Mouse (Mus musculus) granulocyte monocyte progenitor cell, adult 5-6 weeks (primary cell): ENCODE measurements around the gene Iqschfp. TPM values are rescaled to one million over a fixed set of nuclear protein-coding genes. Genes with fewer than 3 reads are reported as not detected.

Experiments used
- ATAC-seq: replicated peaks from 2 replicates; pipeline ENCODE4 v1.8.0; 2016; ENCODE audit warnings: mild to moderate bottlenecking, moderate TSS enrichment, inconsistent platforms; ENCODE audit not compliant: poor library complexity, severe bottlenecking
- total RNA-seq, 2 experiments: library from RNA; stranded (forward) in 1 of 2; stranded (reverse) in 1 of 2; fragments of 200-712, 200-1000 nt in 1 of 2; fragments of >200 nt in 1 of 2; fragmentation: Nextera tagmentation in 1 of 2; gene quantifications; 2 replicates each; pipeline ENCODE4 v1.2.3; 2014 to 2017

The Iqschfp gene
- total RNA-seq, 2 experiments from 2014 or later, result not detected

- no peak for ATAC-seq
Measured at GRCm38 (mm10) chr3:68483517-68483916, 591.5 kb downstream of the Iqschfp start.

DNA sequence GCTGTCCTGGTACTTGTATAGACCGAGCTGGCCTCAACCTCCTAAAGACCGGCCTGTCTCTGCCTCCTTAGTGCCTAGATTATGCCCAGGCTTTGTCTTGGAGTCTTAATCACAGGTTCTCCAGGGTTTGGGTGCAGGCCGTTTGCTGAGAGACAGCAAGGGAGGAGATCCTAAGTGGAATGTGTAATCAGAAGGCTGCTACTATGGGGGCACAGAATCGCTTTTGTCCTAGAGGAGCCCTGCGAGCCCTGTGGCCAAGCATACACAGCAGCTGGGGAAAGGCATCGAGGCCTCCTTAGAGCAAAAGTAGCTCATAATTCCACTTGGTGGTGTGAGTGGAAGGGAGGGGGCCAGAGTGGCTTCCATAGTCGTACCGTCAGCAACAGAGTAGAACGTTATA is 592.0 kb downstream of the Iqschfp start:
- ATAC-seq, result no peak

DNA sequence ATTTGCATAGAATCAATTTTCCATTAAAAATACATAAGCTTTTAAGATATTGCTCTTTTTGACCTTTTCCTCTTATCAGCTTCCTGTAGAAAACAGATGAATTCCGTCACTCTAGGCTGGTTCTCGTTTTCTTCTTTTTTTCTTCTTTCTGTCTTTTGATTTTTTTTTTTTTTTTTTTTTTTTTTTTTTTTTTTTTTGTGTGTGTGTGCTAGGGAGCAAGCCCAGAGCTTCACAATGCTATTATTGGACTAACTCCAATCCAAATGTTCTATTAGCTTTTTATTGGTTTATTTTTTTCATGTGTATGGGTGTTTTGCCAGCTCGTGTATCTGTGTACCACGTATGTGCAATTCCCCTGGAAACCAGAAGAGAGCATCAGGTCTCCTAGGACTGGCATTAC is 592.5 kb downstream of the Iqschfp start:
- no peak for ATAC-seq

DNA sequence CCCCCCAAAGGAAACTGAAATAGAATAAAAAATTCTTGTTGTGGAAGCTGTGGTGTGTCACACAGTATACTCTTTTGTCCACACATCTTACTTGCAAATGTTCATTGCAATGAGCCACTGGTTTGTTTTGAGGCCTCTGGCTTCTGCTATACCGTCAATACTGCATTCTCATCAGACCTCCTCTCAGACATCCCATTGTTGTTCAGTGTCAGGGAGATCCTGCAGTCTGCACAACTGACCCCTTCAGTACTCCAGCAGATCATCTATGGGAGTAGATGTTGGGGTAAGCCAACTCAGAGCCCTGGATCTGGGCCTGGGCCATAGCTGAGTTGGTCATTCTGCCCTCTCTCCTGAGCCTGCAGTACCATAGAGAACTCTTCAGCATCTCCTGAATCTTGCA is 595.6 kb downstream of the Iqschfp start:
- ATAC-seq, result no peak

GRCm38 (mm10) chr3:68488316-68488715 is 596.3 kb downstream of the Iqschfp start:
- ATAC-seq, result no peak

GRCm38 (mm10) chr3:68491516-68491915 is 599.5 kb downstream of the Iqschfp start:
- no peak for ATAC-seq

GRCm38 (mm10) chr3:68492066-68492465 is 600.0 kb downstream of the Iqschfp start:
- no peak for ATAC-seq

DNA sequence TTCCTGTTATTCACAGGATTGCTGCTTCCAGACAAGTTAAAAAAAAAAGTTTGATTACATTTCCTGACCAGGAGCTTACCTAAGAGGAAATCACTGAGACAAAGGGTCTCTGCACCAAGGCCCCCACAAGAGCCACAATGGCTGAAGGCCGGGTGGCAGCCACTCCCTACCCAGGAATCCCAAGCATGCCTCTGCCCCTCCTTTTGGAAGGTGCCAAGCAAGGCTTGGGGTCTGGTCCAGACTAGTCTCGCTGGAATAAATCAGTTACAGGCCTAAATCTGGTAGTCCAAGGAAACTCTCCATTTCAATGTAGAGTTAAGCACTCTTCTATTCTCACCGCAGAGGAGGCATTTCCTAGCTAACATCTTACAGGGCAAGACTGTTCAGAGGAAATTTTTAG is 600.5 kb downstream of the Iqschfp start:
- ATAC-seq, result no peak

DNA sequence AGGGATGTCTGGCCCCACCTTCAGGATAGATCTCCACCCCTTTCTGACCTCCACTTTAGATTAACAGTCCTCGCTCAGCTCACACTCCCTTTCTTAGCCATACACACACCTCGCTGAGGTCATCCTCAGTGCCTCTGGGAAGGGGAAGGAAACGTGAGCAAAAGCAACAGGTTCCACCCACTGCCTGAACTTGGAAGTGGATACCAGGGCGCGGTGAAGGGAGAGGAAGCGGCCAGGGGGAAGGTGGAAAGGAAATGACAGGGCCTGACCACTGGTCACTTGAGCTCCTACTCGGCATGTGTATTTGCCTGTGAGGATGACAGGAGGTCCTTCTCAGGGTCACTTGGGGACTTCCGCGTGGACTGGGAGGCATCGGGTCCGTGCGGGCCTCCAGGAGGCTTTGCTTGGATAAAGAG is 601.1 kb downstream of the Iqschfp start:
- peak; percentile 73 for ATAC-seq

DNA sequence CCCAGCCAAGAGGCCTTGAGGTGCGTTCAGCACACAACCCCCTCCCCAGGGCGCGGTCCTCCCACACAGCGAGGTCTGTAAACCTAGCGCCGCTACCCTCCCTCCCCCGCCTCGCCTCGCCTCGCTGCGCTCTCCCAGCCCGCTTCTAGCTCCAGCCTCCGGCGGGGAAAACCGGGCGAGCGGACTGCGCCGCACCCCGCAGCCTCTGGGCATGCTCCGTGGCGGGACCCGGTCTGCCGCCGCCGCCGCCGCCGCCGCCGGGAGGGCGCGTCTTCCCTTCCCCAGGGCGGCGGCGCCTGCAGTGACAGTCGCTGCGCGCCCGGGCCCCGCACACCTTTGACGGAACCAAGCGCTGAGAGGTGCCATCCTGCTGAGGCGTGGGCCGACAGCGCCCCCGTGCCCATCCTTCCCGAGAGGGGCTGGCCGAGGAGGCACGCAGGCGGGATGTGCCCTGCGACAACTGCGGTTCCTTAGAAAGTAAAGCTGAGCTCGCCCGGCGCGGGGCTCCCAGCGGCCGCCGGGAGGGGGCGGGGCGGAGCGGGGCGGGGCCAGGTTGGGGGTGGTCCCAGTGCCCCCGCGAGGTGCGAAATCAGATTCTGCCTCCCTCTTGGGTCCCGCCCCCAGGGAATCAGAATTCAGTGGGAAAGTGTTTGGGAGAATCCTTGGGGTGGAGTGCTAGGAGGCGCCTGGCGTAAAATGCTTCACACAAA is 601.7 kb downstream of the Iqschfp start:
- ATAC-seq, result peak; percentile 54

- peak; percentile 8 for ATAC-seq
Measured at GRCm38 (mm10) chr3:68494296-68495095, 602.5 kb downstream of the Iqschfp start.

- peak; percentile 15; the same call in 1 of the 2 replicates for ATAC-seq
Measured at GRCm38 (mm10) chr3:68495096-68495735, 603.2 kb downstream of the Iqschfp start.

- no peak for ATAC-seq
Measured at GRCm38 (mm10) chr3:68495736-68496242, 603.8 kb downstream of the Iqschfp start.

DNA sequence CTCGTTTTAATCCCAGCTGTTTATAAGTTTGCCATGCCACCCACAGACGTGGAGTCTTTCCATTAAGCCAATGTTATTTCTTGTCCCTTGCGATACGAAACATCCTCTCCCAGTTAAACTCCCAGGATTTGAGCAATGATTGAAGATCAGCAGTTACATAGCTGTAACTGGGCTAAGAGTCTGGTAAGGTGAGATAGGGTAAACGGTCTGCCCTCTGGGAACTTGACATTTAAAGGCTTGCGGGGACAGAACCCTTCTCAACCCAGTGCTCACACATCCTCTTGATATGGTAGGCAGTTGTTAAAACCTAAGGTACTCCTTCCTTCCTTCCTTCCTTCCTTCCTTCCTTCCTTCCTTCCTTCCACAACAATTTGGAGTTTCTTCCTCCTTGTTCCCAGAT is 604.5 kb downstream of the Iqschfp start:
- no peak for ATAC-seq

DNA sequence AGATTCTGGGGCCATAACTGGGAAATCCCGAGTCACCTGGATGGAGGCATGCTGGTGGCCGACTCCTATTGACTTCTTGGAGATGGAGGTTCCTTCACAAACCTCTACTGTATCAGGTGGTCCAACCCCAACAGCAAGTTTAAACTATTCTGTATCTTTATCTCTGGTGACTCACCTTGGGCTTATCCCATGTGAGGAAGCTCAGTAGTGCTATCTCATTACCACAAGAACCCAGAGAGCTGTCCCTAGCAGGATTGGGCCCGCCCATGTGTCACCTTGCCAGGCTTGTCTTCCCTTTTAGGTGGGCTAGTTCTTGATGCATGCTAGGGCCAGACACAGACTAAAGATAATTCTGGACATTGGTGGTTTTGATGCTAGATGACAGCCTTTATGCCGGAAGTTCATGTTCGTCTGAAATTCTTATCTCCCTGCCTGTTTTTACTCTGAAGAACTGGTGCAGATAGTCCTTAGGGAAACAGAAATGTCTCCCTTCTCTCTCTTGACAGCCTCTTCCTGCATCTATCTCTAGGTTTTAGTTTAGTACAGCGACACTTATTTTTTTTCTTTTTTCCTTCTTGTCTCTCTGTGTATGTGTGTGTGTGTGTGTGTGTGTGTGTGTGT is 607.6 kb downstream of the Iqschfp start:
- ATAC-seq, result no peak

- no peak for ATAC-seq
Measured at GRCm38 (mm10) chr3:68504838-68505237, 612.8 kb downstream of the Iqschfp start.

DNA sequence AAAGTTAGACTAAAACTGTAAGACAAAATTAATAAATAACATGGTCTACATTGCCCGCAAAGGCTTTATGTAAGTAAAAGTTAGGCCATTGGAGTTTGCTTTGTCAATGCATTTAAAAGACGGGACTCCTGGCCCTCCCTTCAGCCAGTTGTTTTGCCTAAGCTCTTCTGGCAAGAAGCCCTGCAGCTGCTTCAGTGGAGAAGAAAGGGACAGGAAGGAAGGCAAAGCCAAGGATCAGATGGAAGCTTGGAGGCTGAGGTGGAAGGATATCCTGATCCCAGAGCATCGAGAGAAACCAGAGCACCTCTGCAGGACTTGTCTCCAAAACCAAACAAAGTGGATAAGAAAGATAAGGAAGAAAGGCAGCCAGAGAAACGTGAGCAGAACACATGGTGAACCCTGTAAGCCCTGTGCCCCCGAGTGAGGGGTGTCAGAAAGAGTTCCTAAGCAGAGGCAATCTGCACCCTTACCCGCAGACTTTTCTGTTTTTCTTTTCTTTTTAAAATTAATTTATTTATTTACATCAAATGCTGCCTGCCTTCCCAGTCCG is 614.8 kb downstream of the Iqschfp start:
- ATAC-seq, result no peak

DNA sequence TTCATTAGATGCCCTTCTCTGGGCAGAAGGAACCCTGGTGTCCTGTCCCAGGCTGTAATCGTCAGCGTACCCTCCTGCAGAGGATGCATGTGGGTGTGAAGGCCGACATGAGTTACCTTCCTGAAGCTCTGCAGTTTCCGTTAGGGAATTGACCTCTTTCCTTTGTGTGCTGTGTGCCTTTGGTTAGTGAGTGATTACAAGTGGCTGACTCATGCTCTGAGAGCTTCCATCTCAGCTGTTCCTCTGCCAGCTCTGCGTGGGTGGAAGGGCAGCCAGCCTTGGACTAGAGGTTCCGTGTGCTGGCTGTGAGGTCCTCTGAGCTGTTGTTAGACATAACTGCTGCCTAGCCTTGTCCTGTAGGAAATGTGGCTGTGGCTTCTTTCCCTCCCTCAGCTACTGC is 616.6 kb downstream of the Iqschfp start:
- peak; percentile 37 for ATAC-seq

DNA sequence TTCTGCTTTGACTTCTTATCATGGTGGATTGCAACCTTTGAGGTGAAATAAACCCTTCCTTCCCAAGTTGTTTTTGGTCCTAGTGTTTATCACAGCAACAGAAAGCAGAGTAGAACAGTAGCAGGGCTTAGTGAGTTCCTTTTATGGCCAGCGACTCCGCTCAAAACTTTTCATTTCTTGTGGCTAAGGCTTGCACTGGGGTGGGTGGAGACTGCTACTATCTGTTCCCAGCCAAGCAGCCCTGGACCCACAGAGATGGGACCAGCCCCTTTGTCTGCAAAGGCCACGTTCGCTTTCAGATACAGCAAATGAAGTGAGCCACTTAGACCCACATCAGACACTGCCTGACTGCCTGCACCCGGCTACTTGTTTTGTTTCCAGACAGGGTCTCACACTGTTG is 618.8 kb downstream of the Iqschfp start:
- no peak for ATAC-seq

GRCm38 (mm10) chr3:68511744-68512143 is 619.7 kb downstream of the Iqschfp start:
- ATAC-seq, result no peak
